Mouse (Mus musculus) adrenal gland, adult 8-10 months (tissue): ENCODE measurements around the gene Aldh3b1. TPM values are rescaled to one million over a fixed set of nuclear protein-coding genes. Genes with fewer than 3 reads are reported as not detected.

Experiments used
- DNase-seq: peaks from one replicate; pipeline ENCODE4 v3.0.0; 2022
- total RNA-seq, 4 experiments: library from RNA; stranded (reverse); gene quantifications; 2 replicates each; pipeline ENCODE4 v1.2.4; 2022

Gene Aldh3b1
- total RNA-seq, 4 experiments from 2014 or later: 35.5 to 262 (median 145) TPM

DNA sequence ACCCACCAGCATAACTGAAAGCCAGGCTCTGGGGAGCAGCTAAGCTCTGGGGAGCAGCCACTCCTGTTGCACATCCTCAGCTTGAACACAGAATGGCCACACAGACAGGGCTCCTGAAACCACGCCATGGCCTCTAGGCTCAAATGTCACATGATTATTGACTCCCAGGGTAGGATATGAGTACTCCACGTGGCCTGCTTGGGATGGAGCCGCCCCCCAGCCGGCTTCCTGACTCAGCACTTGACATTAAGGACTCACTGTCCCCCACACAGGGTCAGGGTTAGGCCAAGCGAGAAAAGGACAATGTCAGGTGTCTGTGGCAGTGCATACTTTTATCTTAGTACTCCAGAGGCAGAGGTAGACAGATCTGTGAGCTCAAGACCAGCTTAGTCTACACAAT lies 19.4 kb downstream of the Aldh3b1 start:
- DNase-seq: no peak

DNA sequence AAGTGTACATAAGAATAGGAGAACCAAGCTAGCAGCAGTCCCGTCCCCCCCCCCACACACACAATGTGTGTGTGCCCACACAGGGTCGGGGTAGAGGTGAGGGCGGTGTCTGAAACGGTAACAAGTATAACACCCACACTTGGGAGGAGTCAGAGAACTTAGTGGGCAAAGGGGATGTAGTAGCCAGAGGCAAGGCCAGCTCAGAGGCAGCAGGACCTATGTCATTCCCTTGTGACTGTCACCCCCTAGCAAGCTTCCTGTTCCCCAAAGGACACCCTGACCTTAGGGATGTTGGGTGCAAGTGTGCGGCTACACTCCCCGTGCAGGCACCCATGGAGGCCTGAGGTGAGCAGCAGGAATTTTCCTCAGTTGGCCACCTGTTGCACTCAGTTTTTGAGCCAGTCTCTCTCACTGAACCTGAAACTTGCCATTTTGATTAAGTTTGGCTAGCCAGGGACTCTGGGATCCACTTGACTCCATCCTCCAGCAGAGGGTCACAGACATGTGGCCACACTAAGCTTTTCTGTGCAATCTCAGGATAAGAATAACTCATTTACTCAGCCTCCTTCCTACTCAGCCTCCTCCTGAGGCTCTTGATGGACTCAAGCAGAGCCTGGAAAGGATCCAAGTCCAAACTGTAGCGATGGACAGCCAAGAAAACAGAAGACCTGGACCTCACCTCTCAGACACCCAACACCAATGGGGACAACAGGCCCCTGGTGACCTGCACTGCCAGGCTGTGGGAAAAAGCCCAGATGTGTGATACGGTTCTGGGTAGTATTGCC lies 21.5 kb downstream of the Aldh3b1 start:
- DNase-seq: no peak

DNA sequence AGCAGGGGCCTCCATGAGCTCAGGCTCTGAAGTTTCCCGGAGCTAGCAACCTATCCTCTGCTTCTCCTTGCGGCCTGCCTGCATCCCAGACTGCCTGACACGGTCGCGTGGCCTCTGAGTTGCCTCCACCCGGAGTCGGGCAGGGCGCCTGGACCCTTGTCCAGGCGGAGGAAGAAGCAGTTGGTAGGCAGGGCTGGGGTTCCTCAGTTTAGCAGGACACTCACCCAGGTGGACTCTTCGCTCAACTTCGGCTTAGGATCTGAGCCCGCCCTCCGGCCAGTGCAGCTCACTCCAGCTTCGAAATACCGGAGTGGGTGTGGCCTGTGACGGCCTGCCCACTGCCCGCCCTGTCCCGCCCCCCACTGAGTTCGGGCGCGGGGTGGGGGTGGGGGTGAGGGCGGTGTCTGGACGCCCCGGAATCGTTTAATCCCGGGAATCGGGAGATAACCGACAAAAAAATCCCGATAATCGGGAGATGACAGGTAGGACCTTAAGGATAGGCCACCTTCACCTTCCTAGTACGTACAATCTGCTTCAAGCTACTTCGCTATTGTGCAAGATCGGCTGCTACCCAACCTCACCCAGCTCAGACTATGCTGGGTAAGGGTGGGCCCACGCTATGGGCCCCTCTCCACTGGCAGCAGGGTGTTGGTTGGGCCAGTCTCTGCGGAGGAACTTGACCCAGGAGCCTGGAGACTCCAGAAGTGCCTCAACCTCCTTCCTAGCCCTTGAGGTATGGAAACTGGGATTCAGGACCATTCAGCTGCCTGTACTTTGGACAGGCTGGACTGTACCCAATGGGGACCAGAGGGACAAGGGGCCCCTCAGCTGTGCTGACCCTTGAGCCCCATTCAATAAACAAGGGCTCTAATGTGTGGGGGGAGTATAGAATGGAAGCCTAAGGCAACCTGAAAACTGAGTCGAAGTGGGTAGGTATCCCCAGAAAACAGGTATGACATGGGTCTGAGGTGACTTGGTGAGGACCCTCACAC lies 22.5 kb downstream of the Aldh3b1 start, which contains the start of gene Tcirg1:
Tcirg1 (minus strand) TSS at position 339 of the 992 bp plus-strand sequence.
- DNase-seq: peak; percentile 82

DNA sequence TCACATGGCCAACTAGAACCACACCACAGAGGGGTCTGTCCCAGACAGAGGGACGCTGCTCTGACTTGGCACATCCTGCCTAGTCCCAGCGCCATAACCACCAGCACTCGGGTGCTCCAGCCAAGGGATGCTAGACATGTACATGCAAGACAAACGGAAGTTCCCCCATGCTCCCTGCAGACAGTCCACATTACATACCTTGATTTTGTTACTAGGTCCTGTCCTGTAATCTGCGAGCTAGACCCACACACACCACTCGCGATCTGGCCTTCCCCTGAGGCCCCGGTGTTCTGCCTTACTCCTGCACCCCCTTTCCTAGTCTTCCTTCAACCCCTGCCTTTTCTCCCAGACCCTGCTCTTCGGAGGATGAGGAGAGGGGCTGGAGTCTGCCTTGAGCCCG lies 23.3 kb downstream of the Aldh3b1 start:
- no peak for DNase-seq

DNA sequence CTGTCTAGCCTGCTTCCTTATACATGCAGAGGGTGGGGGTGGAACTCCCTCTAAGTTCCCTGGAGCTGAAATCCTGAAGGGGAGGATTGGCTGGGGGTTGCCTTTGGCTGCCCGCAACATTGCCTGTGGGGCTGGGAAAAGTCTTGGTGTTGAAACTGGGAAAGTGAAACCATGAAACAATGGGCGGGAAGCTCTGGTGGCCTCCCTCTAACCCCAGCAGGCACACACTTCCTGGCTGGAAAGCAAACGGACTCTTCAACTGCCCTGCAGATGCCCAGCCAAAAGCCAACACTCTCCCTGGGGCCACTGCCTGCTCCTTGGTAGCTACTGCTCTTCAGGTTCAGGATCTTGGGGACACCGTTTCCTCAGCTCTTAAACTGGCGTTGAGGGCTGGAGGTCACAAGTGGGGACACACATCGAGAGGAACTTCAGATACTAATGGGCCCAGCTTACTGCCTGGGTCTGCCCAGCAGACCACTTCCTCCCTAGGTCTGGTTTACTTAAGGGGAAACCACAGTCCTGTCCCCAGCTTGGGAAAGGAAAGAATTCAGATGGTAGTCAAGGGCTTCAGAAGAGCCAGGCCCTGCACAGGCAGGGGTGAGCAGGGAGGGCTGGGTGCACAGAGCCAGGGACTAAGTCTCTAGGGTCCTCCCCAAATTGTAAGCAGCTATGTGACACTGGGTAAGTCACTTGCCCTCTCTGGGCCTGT lies 24.2 kb downstream of the Aldh3b1 start:
- DNase-seq: no peak

DNA sequence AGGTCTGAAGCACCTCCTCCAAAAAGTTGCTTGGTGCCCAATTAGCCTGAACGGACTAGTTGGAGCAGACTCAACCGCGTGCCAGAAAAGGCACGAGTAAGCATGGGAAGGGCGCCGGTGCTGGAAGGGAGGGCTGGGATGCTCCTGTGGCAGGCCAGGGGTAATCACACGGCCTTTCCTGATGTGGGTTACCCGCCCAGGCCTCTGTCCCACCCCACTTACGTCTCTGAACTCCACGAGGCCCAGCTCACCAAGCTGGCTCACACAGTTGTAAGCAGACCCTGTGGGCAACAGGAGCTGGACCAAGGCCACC lies 25.3 kb downstream of the Aldh3b1 start:
- DNase-seq: no peak

DNA sequence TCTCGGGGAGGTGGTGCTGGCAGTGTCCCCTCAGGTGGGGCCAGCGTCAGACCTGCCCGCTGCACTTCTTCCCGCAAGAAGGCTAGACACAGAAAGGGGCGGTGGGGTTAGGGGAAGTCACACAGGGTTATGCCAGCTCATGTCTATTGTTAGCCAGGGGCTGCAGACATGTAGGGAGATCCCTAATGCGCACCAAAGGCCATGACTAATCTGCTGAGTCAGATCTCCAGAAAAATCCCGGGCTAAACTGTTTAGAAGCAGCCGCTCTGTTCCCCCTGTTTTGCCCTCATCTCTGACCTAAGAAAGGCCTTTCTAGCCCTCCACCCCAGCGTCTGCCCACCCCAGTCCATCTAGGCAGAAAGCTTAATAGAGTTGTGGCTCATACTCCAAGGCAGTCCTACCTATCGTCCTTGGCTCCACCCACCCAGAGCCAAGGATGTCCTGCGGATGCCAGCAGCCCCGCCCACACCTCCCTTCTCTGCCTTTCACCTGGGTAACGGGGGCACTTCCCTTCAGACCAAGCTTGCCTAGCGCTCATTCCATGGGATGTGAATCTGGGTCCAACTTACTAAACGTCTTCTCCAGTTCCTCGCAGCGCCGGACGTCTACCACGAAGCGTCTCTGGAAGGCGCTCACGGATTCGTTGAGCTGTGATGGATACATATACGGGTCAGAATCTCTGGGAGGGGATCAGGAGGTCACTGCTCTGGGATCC lies 25.8 kb downstream of the Aldh3b1 start:
- DNase-seq: no peak

DNA sequence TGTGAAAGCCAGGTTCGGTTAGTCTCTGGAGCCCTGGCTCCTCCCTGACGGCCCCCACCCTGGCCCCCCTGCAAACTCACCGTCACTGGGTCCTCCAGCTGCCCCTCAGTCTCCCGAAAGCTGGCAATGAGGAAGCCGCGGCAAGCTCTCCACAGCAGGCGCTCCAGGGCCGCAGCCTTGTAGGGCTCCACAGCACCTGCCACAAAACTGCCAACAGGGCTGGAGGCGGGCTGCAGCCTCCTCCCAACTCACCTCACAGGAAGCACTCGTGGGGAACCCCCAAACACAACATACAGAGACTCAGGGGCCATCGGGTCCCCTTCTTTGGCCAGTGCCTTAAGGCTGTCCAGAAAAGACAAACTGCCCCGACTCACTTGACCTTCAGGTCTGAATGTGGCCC lies 26.6 kb downstream of the Aldh3b1 start:
- DNase-seq: no peak

DNA sequence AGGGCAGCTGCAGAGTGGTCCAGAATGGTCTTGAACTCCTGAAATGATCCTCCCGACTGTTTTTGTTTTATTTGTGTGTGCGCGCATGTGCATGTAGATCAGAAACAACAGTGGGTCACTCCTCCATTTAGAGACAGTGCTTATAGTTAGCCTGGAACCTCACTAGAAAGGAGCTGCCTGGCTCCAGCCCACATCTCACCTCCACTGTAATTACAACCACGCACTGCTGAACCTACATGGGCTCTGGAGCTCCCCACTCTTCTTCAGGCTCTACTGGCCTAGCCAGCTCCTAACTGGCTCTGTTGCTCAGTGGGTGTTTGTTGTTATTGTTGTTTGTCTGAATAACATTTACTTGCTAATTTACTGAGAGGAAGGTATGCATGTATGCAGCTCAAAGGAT lies 30.0 kb downstream of the Aldh3b1 start:
- no peak for DNase-seq

DNA sequence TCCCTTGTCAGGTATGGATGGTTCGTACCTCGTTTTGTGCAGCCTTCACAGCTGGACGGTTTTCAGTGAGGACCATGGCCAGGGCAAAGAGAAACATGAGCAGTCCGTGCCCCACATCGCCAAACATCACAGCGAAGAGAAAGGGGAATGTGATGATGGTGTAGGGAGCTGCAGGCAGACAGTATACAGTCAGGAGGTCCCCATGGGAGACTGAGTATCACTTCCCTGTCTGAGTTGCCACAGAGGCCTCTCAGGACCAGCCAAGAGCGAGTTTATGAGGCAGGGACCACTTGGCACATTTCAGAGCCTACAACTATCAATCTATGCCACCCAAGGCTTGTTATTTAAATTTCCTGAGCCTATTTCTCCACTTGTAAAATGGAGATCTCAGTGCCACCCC lies 30.7 kb downstream of the Aldh3b1 start:
- DNase-seq: no peak

DNA sequence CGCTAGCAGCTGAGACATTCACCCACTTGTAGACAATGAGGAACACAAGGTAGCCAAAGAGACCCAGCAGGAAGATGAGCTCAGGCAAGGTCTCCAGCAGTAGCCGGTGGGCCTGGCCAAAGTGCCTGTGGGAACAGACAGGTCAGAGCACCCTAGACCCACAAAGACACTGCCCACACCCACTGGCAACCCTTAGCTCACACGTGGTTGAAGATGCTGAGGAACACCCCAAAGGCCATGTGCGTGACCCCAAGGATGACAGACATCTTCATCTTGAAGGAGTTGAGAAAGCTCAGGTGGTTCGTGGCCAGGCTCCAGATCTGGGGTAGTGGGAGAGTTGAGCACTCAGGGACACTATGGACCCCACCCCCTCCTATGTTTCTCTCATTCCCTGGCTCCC lies 32.1 kb downstream of the Aldh3b1 start:
- no peak for DNase-seq

DNA sequence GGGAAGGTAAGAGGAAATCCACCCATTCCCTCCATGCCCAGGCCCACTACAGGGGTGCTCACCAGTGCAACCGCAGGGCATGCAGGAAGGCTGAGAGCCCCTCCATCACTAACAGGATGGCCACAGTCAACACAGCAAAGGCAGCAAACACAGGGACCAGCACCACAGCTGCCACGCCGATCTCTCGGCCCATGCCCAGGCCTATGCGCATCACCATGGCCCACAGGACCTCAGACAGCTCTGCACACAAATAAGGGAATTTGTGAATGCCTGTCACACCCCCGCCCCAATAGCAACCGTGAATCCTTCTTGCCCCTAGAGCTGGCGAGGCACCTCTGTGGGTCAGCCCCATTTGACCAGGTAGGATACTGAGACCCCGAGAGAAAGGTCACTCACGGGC lies 33.4 kb downstream of the Aldh3b1 start:
- no peak for DNase-seq

DNA sequence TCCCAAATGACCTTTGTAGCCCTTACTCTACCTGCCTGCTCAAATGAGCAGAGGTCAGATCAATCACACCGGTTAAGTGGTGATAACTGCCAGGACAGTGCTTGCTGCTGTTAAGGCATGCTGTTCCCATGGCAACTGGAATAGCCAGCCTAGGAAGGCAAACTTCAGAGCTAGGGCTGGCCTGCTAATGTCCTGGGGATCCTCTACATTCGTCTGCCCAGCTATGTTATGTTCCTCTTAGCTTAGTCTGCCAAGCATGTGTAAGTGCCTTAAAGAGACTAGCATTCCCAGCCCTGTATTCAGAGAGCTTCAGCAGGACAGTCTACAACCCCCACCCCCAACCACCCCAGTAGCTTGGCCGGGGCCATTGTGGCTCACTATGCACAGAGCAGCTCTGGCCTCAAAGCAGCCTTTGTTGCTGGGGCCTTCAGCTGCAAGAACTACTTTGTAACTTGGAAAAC lies 34.4 kb downstream of the Aldh3b1 start:
- no peak for DNase-seq

DNA sequence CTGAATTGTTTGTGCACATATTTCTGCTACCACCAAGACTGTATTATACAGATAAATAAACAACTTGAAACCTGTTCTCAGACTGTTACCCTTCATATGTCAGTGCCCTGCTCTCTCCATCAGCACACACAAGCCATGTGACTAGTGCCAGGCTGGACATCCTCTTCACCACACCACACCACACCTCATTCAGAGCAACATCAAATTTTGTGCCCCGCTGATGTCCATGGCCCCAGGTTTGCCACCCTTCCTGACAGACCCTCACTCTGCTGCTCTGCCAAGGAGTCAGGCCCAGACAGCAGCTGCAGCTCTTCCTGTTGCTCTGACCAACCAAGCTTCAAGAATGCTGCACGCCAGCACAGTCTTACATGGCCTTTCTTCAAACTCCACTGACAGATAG lies 35.3 kb downstream of the Aldh3b1 start:
- DNase-seq: no peak

DNA sequence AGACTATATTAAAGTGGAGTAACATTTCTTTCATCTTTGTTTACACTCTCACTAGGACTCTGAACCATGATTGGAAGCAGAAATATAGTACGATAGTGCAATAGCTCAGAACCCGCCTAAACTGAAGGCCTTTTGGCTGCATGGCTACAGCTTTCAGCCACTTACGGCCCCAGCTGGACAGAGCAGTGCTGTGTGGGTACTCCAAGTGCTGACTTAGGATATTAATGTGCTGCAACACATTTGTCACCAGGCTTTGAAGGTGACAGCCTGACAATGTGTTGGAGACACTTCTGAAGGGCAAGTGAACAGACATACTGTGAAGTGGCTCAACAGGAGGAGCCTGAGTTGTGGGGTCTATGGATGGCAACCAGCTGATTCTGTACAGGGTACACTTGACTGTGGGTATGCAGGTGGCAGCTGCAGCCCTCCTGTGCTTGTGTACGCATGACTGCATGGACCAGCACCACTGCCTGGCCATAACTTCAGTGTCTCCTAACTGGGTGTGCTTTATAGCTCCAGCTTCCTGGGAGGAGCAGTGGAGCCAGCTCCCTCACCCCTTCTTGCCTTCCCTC lies 36.0 kb downstream of the Aldh3b1 start:
- DNase-seq: no peak

DNA sequence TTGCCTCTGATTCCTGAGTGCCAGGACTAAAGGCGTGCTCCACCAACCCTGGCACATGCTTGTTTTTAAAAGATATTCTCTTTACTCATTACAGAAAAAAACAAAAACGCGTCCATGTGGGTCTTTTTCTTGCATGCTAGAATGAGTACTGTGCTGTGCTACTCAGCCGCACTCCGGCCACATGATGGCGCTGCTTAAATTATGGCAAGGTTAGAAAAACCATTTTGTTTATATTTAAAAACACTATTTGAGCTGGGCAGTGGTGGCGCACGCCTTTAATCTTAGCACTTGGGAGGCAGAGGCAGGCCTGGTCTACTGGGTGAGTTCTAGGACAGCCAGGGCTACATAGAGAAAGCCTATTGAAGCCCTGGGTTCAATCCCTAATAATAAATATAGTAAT lies 39.4 kb downstream of the Aldh3b1 start:
- no peak for DNase-seq

DNA sequence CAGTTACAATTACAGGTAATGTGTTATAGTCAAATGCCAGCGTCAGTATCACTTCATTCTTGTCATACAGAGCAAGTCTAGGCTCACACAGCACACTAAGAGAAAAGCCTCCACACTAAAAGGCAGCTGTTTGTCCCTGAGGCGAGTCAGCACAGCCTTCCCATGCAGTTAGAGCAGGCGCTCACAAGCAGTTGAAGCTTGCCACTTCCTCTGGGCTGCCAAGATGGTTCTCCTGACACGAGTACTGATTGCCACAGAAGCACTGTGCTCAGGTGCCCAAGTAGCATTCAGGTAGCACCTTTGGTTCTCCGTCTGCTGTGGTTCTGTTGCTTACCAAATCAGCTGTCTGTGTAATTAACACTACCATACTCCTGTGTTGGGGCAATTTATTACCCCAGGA lies 40.5 kb downstream of the Aldh3b1 start:
- no peak for DNase-seq

DNA sequence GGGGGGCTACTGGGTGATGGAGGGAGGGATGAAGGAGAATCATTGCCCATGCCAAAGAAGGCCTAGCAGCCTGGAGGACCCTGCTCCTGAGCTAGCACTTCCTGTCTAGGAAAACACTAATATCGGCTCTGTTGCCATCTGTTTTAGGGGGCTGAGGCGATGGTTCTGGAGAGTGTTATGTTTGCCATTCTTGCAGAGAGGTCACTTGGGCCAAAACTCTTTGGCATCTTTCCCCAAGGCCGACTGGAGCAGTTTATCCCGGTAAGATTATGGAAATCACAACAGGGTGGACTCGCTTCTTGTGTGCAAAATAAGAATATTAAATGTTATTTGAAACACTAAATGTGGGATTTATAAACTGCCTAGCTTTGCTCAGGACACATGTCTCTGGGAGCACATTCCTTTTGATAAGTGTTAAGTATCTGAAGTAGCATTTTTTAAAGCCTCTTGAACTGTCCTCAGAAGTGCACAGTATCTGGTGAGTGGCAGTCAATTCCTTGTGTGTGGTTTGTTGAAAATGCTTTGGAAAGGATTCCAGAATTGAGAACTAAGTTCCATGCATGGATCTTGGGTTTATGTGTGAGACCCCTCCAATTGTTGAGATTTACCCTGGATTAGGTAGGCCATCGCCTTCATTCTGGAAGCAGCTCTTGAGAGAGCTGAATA lies 45.1 kb downstream of the Aldh3b1 start:
- DNase-seq: no peak

DNA sequence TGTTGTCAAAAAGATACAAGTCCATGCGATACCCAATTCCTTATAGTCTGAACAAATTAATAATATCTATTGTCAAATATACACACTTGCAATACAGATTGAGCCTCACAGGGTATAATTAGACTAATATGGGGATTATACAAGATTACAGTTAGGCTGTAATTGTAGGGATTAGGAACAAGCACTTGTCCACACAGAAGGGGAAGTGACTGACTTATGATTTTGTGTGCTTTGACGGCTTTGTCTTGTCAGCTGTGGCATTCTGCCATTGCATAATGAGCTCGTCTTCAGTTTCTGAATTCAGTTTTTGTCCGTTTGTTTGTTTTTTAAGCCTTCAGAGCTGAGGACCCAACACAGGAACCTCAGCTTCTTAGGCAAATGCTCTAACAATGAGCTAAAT lies 47.4 kb downstream of the Aldh3b1 start:
- no peak for DNase-seq

DNA sequence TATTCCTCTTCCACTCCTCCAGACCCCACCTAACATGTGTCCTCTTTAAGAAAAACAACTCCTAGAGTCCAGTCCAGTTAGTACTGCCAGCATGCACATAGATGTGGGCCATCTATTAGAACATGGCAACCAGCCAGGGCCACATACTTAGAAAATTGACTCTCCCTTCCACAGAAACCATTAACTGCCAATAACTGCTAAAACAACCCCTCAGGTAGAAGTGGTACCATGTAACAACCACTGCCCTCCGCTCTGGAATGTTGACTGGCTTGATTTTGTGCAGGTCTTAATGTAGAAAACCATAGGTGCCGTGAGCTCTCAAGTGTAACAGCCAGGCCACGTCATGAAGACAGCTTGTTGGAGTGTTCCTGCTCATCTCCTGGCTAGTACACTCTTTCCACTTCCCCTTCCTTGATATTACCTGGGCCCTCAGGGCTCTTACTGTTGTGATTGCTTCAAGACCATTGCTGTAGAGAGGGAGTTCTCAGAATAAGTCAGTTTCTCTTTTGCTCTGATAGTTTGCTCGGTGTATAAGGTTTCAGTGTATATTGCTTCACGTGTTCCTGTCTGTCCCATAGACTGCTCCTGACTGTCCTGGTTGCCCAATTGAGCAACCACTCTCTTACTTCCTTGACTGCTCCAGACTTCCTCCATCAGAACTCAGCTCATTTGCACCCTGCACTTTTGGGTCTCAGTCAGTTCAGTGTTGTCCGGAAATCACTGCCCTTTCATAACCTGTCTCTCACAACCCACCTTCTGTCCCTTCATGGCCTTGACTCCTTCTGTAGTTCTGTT lies 49.4 kb downstream of the Aldh3b1 start:
- no peak for DNase-seq
